Mouse (Mus musculus): Measurements from ENCODE around the gene Lcn11.

DNA sequence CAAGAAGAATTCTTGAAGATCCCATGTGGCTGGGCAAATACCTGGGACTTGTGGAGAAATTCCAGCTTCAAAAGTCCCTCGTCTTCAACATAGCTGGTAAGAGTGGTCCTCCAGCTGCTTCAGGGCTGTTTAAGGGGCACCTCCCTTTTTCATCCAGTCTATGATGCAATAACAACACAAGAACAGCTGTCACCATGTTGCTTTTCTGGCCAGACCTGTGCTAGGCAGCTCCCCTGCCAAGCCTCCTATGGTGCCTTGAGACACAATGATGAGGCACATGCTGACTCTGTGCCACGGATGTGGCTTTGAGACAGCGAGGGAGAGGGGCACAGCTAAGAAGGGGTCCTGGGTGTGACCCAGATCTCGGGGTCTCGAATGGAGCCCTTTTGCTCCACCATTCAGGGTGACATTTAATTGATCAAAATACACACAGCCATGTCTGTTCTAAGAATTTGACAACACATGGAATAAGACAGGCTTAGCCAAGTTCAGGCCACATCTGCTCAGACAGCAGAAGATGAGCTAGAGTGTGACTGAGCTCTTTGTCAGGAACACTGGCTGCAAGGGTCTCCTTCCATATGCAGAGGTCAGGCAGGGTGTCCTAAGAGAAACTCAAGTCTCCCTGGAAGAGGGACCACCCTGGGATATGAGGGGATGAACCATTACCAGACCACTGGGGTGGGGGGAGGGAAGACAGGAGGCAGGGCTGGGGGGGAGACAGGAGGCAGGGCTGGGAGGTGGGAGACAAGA is 8.9 kb downstream of the Lcn11 start:
- TF ChIP-seq CTCF (IDR thresholded peaks at IDR 0.05; ENCODE audit: insufficient read depth, low read length) (no peak), POLR2A (IDR thresholded peaks at IDR 0.05; ENCODE audit: borderline replicate concordance, extremely low read depth, low read depth, low read length) (no peak)

All from lung, adult 2 months (tissue).